32 mouse cellular contexts compared by ENCODE assay signal in the genomic region with DNA sequence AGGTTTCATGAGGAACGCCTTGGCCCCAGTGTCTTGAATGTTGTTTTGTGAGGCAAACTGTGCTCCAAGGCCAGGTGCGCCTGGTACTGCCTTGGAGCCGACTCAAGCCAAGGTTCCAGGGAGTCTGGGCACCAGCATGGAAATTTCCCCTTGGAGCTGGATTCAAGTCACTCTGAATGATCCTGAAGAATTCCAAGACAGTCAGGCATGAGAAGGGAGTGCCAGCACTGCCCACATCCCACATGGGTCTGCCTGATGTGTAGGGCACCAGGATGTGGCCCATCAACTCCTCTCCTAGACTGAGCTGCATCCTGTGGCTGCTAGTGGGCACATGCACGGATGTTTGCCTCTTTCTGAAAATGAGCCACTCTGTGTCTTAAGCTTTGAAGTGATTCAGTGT. TPM values are rescaled to one million over a fixed set of nuclear protein-coding genes. Genes with fewer than 3 reads are reported as not detected.
DNase-seq lines count a peak whose midpoint lies in the region; ATAC-seq lines count a peak whose summit lies in the region.
"Had no signal": no experiment of that assay in that cellular context is flagged by ENCODE, and none has a peak within 500 bp of the region (broad histone marks: within the 10 kb centered on the region; RNA-seq: fewer than 3 reads in every experiment).

No protein-coding gene starts in this region.

- H3K4me3 ChIP-seq in forebrain, embryonic 11.5 days (ENCODE audit: low read depth, low read length), result no peak overlapping the region
- H3K4me3 ChIP-seq in forebrain, embryonic 12.5 days (replicated peaks), result no peak overlapping the region
- no peak overlapping the region for H3K4me3 ChIP-seq in heart, embryonic 10.5 days
- H3K4me3 ChIP-seq: embryonic facial prominence, embryonic 13.5 days; embryonic facial prominence, embryonic 15.5 days; erythroblast, embryonic 14.5 days; forebrain, embryonic 10.5 days had no signal

- H3K4me2 ChIP-seq in forebrain, embryonic 11.5 days (ENCODE audit: low read depth, low read length, severe bottlenecking), result no peak overlapping the region
- H3K4me2 ChIP-seq in forebrain, embryonic 12.5 days, result no peak overlapping the region
- H3K4me2 ChIP-seq: embryonic facial prominence, embryonic 13.5 days; embryonic facial prominence, embryonic 15.5 days had no signal

- no peak for ATAC-seq in forebrain, embryonic 11.5 days (replicated peaks; ENCODE audit: low FRiP score)
- ATAC-seq in forebrain, embryonic 12.5 days (ENCODE audit: low FRiP score), result no peak
- ATAC-seq: activated CD4-positive, CD25-positive, alpha-beta regulatory T cell, adult 4 months; CD4-positive, CD25-positive, alpha-beta regulatory T cell, adult 4 months; forebrain, embryonic 14.5 days; forebrain, embryonic 16.5 days had no signal

- no peak overlapping the region for H3K9ac ChIP-seq in forebrain, embryonic 11.5 days (ENCODE audit: low read length)
- no peak overlapping the region for H3K9ac ChIP-seq in forebrain, embryonic 12.5 days
- H3K9ac ChIP-seq: embryonic facial prominence, embryonic 13.5 days; embryonic facial prominence, embryonic 15.5 days had no signal

- H3K4me1 ChIP-seq in forebrain, embryonic 11.5 days (replicated peaks; ENCODE audit: control insufficient read depth, insufficient read depth, low read length), result no peaks in the 10 kb centered on the region
- 0 out of 2 replicates have a peak, but pooled peaks cover 3% of the 10 kb centered on the region for H3K4me1 ChIP-seq in forebrain, embryonic 12.5 days
- H3K4me1 ChIP-seq in heart, embryonic 10.5 days, result no peaks in the 10 kb centered on the region
- H3K4me1 ChIP-seq: embryonic facial prominence, embryonic 13.5 days had no signal

- intact Hi-C loops in heart, postnatal 14 days (cut with DNase I), result no loop called here

- H3K27me3 ChIP-seq in forebrain, embryonic 11.5 days (ENCODE audit: control insufficient read depth, insufficient read depth, low read length), result no peaks in the 10 kb centered on the region
- 0 out of 2 replicates have a peak, but pooled peaks cover 6% of the 10 kb centered on the region for H3K27me3 ChIP-seq in forebrain, embryonic 12.5 days
- peaks cover 18% of the 10 kb centered on the region for H3K27me3 ChIP-seq in heart, embryonic 10.5 days (ENCODE audit: insufficient read depth, poor library complexity, severe bottlenecking)
- H3K27me3 ChIP-seq: embryonic facial prominence, embryonic 13.5 days; embryonic facial prominence, embryonic 15.5 days had no signal

- H3K36me3 ChIP-seq in forebrain, embryonic 11.5 days (ENCODE audit: control insufficient read depth, insufficient read depth, low read length), result no peaks in the 10 kb centered on the region
- no peaks in the 10 kb centered on the region; the same call in 1 of the 2 replicates for H3K36me3 ChIP-seq in forebrain, embryonic 12.5 days (replicated peaks)
- no peaks in the 10 kb centered on the region for H3K36me3 ChIP-seq in heart, embryonic 10.5 days
- H3K36me3 ChIP-seq: embryonic facial prominence, embryonic 13.5 days; embryonic facial prominence, embryonic 15.5 days; forebrain, embryonic 10.5 days had no signal

- WGBS in forebrain, embryonic 11.5 days, result 97% methylated on average over 4 of the region's 4 CpGs
- 95% methylated on average over 4 of the region's 4 CpGs for WGBS in forebrain, embryonic 12.5 days
- 88% methylated on average over 4 of the region's 4 CpGs for WGBS in heart, embryonic 10.5 days

- peak; percentile 22 for DNase-seq in forebrain, embryonic 11.5 days (ENCODE audit: low spot score)
- DNase-seq in heart, embryonic 10.5 days (ENCODE audit: low spot score), result peak; percentile 55
- DNase-seq in heart, postnatal 14 days, result no peak
- peak; percentile 53 for DNase-seq in naive thymus-derived CD4-positive, alpha-beta T cell, adult 2 months (ENCODE audit: low read depth)
- DNase-seq in frontal cortex, postnatal 36 days (ENCODE audit: low spot score in 2 of 2), result no peak
- DNase-seq: adrenal gland, adult 2 months; adrenal gland, postnatal 10 days; adrenal gland, postnatal 25 days; B cell, adult 2 months; cerebellum, adult 11 months; cerebellum, adult 18-20 months; cerebellum, adult 8-10 months; cerebellum, adult 9-11 months; cerebellum, postnatal 14 days; cerebellum, postnatal 36 days; embryo, embryonic 11 days had no signal

- H3K9me3 ChIP-seq in forebrain, embryonic 11.5 days (ENCODE audit: control insufficient read depth, low read length), result no peaks in the 10 kb centered on the region
- no peaks in the 10 kb centered on the region for H3K9me3 ChIP-seq in forebrain, embryonic 12.5 days
- no peaks in the 10 kb centered on the region for H3K9me3 ChIP-seq in heart, embryonic 10.5 days
- H3K9me3 ChIP-seq: embryonic facial prominence, embryonic 13.5 days; embryonic facial prominence, embryonic 15.5 days; forebrain, embryonic 10.5 days had no signal

- H3K27ac ChIP-seq in forebrain, embryonic 11.5 days (ENCODE audit: low read depth, low read length), result no peak overlapping the region
- no peak overlapping the region for H3K27ac ChIP-seq in forebrain, embryonic 12.5 days
- no peak overlapping the region for H3K27ac ChIP-seq in heart, embryonic 10.5 days
- H3K27ac ChIP-seq: embryonic facial prominence, embryonic 13.5 days; embryonic facial prominence, embryonic 15.5 days; forebrain, embryonic 10.5 days had no signal

RNA-seq across cellular contexts. Expression of a gene that starts 13.5 kb away (rescaled TPM):
- polyA plus RNA-seq in forebrain, embryonic 11.5 days (2014; fragmentation: Nextera tagmentation; extraction: Ambion mirVana), result not detected in 2 replicates
- not detected in 2 replicates for polyA plus RNA-seq in forebrain, embryonic 12.5 days (2016; fragmentation: Nextera tagmentation; extraction: Ambion mirVana)
- polyA plus RNA-seq in heart, embryonic 10.5 days (2016; fragmentation: Nextera tagmentation; extraction: Ambion mirVana), result not detected in 2 replicates
- not detected for total RNA-seq in heart, postnatal 14 days (2021)
- total RNA-seq: adrenal gland, adult 2 months; adrenal gland, postnatal 10 days; adrenal gland, postnatal 25 days; adrenal gland, postnatal 4 days; CH12.LX; common myeloid progenitor, adult 5-6 weeks; MEL had no signal
- polyA plus RNA-seq: activated CD4-positive, CD25-positive, alpha-beta regulatory T cell, adult 4 months; adrenal gland, adult 2 months; brain, embryonic 14.5 days; CD4-positive, CD25-positive, alpha-beta regulatory T cell, adult 4 months; embryonic facial prominence, embryonic 11.5 days; embryonic facial prominence, embryonic 13.5 days; embryonic facial prominence, embryonic 15.5 days; erythroblast, embryonic 14.5 days; forebrain, embryonic 10.5 days; forebrain, embryonic 14.5 days; forebrain, embryonic 16.5 days; frontal cortex, adult 2 months had no signal

RNA-seq across cellular contexts. Expression of a gene that starts 30.4 kb away (rescaled TPM):
- polyA plus RNA-seq in forebrain, embryonic 11.5 days (2014; fragmentation: Nextera tagmentation; extraction: Ambion mirVana), result not detected in 2 replicates
- polyA plus RNA-seq in forebrain, embryonic 12.5 days (2016; fragmentation: Nextera tagmentation; extraction: Ambion mirVana), result not detected in 2 replicates
- polyA plus RNA-seq in heart, embryonic 10.5 days (2016; fragmentation: Nextera tagmentation; extraction: Ambion mirVana), result 0.05 TPM in 1 of 2 replicates, not detected in the other
- total RNA-seq in heart, postnatal 14 days (2021), result under 1 TPM in 1 of 2 experiments, not detected in 1; 0.07 TPM
- total RNA-seq: CH12.LX; common myeloid progenitor, adult 5-6 weeks; MEL had no signal
- polyA plus RNA-seq: activated CD4-positive, CD25-positive, alpha-beta regulatory T cell, adult 4 months; CD4-positive, CD25-positive, alpha-beta regulatory T cell, adult 4 months; forebrain, embryonic 10.5 days; forebrain, embryonic 16.5 days had no signal

RNA-seq across cellular contexts. Expression of a gene that starts 42.1 kb away (rescaled TPM):
- not detected in 2 replicates for polyA plus RNA-seq in forebrain, embryonic 11.5 days (2014; fragmentation: Nextera tagmentation; extraction: Ambion mirVana)
- polyA plus RNA-seq in forebrain, embryonic 12.5 days (2016; fragmentation: Nextera tagmentation; extraction: Ambion mirVana), result not detected in 2 replicates
- not detected in 2 replicates for polyA plus RNA-seq in heart, embryonic 10.5 days (2016; fragmentation: Nextera tagmentation; extraction: Ambion mirVana)
- total RNA-seq in heart, postnatal 14 days (2021), result not detected
- total RNA-seq: adrenal gland, adult 2 months; adrenal gland, postnatal 10 days; adrenal gland, postnatal 25 days; adrenal gland, postnatal 4 days; CH12.LX; common myeloid progenitor, adult 5-6 weeks; MEL had no signal
- polyA plus RNA-seq: activated CD4-positive, CD25-positive, alpha-beta regulatory T cell, adult 4 months; adrenal gland, adult 2 months; brain, embryonic 14.5 days; CD4-positive, CD25-positive, alpha-beta regulatory T cell, adult 4 months; embryonic facial prominence, embryonic 11.5 days; embryonic facial prominence, embryonic 13.5 days; erythroblast, embryonic 14.5 days; forebrain, embryonic 10.5 days; forebrain, embryonic 14.5 days; forebrain, embryonic 16.5 days; frontal cortex, adult 2 months had no signal

RNA-seq across cellular contexts. Expression of a gene that starts 53.7 kb away (rescaled TPM):
- 1.7 and 2.2 TPM in 2 replicates for polyA plus RNA-seq in forebrain, embryonic 11.5 days (2014; fragmentation: Nextera tagmentation; extraction: Ambion mirVana)
- 2.0 and 2.4 TPM in 2 replicates for polyA plus RNA-seq in forebrain, embryonic 12.5 days (2016; fragmentation: Nextera tagmentation; extraction: Ambion mirVana)
- 1.1 TPM in 2 replicates for polyA plus RNA-seq in heart, embryonic 10.5 days (2016; fragmentation: Nextera tagmentation; extraction: Ambion mirVana)
- total RNA-seq in heart, postnatal 14 days (2021), result under 1 TPM; 0.24 to 0.79 TPM
- total RNA-seq: CH12.LX; common myeloid progenitor, adult 5-6 weeks; MEL had no signal
- polyA plus RNA-seq: erythroblast, embryonic 14.5 days had no signal

Comparison
In these comparisons a context has a peak if more than half of its experiments do, and no peak if none do; other contexts are left out.
1. DNase-seq: peak in forebrain, embryonic 11.5 days (single experiment), heart, embryonic 10.5 days (single experiment) and naive thymus-derived CD4-positive, alpha-beta T cell, adult 2 months (single experiment); none in heart, postnatal 14 days (0 of 2) and frontal cortex, postnatal 36 days (0 of 2).